Mouse (Mus musculus): Measurements from ENCODE around the gene Leng1.

DNA sequence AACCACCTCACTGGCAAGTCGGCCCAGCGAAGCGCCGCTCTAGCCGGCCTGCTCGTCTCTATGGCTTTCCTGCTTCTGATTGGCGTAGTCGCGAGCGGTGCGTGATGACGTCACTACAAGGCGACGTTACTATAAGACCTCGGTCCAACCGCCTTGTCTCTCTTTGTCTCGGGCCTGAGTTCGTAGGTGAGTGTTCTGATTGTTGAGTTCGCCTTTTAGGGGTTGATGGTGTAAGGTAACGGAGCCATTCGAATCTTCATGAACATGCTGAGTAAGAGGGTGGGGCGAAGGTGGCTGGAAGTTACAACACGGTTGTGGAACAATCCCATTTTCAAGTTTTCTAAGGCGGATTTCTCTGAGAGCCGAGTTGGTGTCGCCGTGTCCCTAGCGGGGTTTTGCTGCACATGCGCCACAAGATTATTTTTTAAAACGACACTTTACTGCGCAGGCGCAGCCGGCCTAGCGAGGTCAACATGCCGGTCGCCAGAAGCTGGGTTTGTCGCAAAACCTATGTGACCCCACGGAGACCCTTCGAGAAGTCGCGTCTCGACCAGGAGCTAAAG lies 38.3 kb upstream of the Leng1 start, which contains the start of gene Rps9:
- no peak for TF ChIP-seq CTCF (IDR thresholded peaks at IDR 0.05; ENCODE audit: control insufficient read depth, insufficient read depth, insufficient read length)
- no peak for TF ChIP-seq MYOG (IDR thresholded peaks at IDR 0.05; ENCODE audit: control insufficient read depth, extremely low read depth, insufficient read length)
- TF ChIP-seq MAX (IDR thresholded peaks at IDR 0.05) = no peak

Measured in C2C12 (cell line).